Mouse (Mus musculus): ENCODE measurements around the gene Cfap43. TPM values are rescaled to one million over a fixed set of nuclear protein-coding genes. Genes with fewer than 3 reads are reported as not detected.

Cfap43 gene
- polyA plus RNA-seq, 1 experiment, result not detected

DNA sequence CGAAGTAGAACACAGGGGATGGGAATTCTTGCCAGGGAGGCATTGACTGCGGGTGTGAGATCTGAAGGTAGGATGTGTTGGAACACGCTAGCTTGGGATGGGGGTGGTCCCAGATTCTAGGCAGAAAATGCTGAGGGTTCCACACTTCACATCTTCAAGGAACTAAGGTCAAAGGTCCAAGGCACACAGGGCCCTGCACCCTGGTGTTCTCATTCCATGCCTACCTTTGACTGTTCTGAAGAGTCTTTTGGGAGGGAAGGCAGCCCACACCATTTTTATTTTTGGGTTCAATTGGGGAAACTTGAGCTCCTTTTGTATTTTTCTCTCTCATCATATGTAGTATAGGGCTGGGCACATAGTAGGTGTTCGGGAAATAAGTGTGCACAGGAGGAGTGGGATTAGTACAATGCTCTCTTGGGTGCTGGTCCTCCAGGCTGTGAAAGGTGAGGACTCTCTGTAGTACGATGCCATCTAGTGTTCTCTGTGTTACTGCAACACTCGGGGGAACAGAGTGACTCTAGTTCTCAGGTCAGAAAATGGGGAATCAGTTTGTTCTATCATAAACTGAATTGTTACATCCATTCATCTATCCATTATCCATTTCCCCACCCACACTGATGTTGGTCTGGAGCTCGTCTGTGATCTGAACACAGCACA, 13.0 kb upstream of the Cfap43 start:
- DNase-seq (ENCODE audit: low read depth in 1 of 2, low spot score in 2 of 2), result peak; percentile 42 to 44
- no peak overlapping the region for H3K27ac ChIP-seq (ENCODE audit: insufficient read depth, low read length)
- WGBS, result 40% methylated on average over 7 of the region's 7 CpGs

GRCm38 (mm10) chr19:47929043-47929442, 10.0 kb upstream of the Cfap43 start:
- 89% methylated on average over 4 of the region's 4 CpGs for WGBS
- no peaks in the 10 kb centered on the region for H3K4me1 ChIP-seq (ENCODE audit: control insufficient read depth, insufficient read depth, insufficient read length)
- TF ChIP-seq CTCF (IDR thresholded peaks at IDR 0.05; ENCODE audit: extremely low read depth, insufficient read depth, insufficient read length, insufficient replicate concordance) (no peak), POLR2A (IDR thresholded peaks at IDR 0.05; ENCODE audit: low read depth, low read length) (no peak)
- no peaks in the 10 kb centered on the region for H3K36me3 ChIP-seq (ENCODE audit: control insufficient read depth, insufficient read depth, low read length)
- no peak overlapping the region for H3K27ac ChIP-seq (ENCODE audit: insufficient read depth, low read length)
- H3K4me3 ChIP-seq (ENCODE audit: extremely low read depth, insufficient read depth, insufficient read length), result no peak overlapping the region
- H3K27me3 ChIP-seq (ENCODE audit: control insufficient read depth, insufficient read depth, low read length), result no peaks in the 10 kb centered on the region
- DNase-seq (ENCODE audit: low read depth in 1 of 2, low spot score in 2 of 2), result no peak

More for the DNA sequence above, 13.0 kb upstream of the Cfap43 start:
- H3K4me1 ChIP-seq (ENCODE audit: control insufficient read depth, insufficient read depth, insufficient read length), result no peaks in the 10 kb centered on the region; the same call in 1 of the 2 replicates
- no peaks in the 10 kb centered on the region for H3K36me3 ChIP-seq (ENCODE audit: control insufficient read depth, insufficient read depth, low read length)
- no peaks in the 10 kb centered on the region for H3K27me3 ChIP-seq (ENCODE audit: control insufficient read depth, insufficient read depth, low read length)
- no peak for TF ChIP-seq POLR2A (IDR thresholded peaks at IDR 0.05; ENCODE audit: low read depth, low read length)
- TF ChIP-seq CTCF (IDR thresholded peaks at IDR 0.05; ENCODE audit: extremely low read depth, insufficient read depth, insufficient read length, insufficient replicate concordance), result peak; percentile 87; the same call in 1 of the 2 replicates
- no peak overlapping the region for H3K4me3 ChIP-seq (ENCODE audit: extremely low read depth, insufficient read depth, insufficient read length)

GRCm38 (mm10) chr19:47927032-47927431, 7.9 kb upstream of the Cfap43 start:
- H3K36me3 ChIP-seq (ENCODE audit: control insufficient read depth, insufficient read depth, low read length), result no peaks in the 10 kb centered on the region
- H3K4me3 ChIP-seq (ENCODE audit: extremely low read depth, insufficient read depth, insufficient read length), result no peak overlapping the region
- no peak for DNase-seq (ENCODE audit: low read depth in 1 of 2, low spot score in 2 of 2)
- no peak for TF ChIP-seq CTCF (IDR thresholded peaks at IDR 0.05; ENCODE audit: extremely low read depth, insufficient read depth, insufficient read length, insufficient replicate concordance)
- TF ChIP-seq POLR2A (IDR thresholded peaks at IDR 0.05; ENCODE audit: low read depth, low read length), result no peak
- H3K27ac ChIP-seq (ENCODE audit: insufficient read depth, low read length), result no peak overlapping the region
- no peaks in the 10 kb centered on the region for H3K27me3 ChIP-seq (ENCODE audit: control insufficient read depth, insufficient read depth, low read length)
- H3K4me1 ChIP-seq (ENCODE audit: control insufficient read depth, insufficient read depth, insufficient read length), result no peaks in the 10 kb centered on the region
- 83% methylated on average over 2 of the region's 2 CpGs for WGBS

GRCm38 (mm10) chr19:47925819-47926218, 6.7 kb upstream of the Cfap43 start:
- 81% methylated on average over 7 of the region's 7 CpGs for WGBS
- H3K27ac ChIP-seq (ENCODE audit: insufficient read depth, low read length), result no peak overlapping the region
- no peak overlapping the region for H3K4me3 ChIP-seq (ENCODE audit: extremely low read depth, insufficient read depth, insufficient read length)

DNA sequence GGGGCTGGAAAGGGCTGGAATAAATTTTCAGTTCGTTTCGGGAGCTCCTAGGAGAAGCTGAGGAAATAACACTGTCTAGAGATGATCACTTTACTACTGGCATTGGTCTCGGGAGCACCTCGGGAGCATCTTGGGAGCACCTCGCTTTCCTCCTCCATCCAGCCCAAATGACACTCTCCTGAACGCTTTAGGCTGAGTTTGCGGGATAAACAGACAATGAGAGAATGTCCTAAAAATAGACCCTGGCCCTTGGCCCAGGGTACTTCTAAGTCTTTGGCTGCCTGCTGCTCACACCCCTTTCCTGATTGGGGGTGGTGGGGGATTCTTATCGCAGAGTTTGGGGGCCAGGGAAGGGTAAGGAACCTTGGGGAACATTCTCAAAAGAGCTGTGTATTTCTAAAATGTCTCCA, 884 bp upstream of the Cfap43 start:
- H3K4me3 ChIP-seq (ENCODE audit: extremely low read depth, insufficient read depth, insufficient read length), result peak overlapping the region; percentile 1; the same call in 1 of the 2 replicates
- H3K4me1 ChIP-seq (ENCODE audit: control insufficient read depth, insufficient read depth, insufficient read length), result peaks cover 18% of the 10 kb centered on the region; the same call in 1 of the 2 replicates
- H3K36me3 ChIP-seq (ENCODE audit: control insufficient read depth, insufficient read depth, low read length), result no peaks in the 10 kb centered on the region
- no peaks in the 10 kb centered on the region for H3K27me3 ChIP-seq (ENCODE audit: control insufficient read depth, insufficient read depth, low read length)
- WGBS, result 5% methylated on average over 8 of the region's 8 CpGs
- H3K27ac ChIP-seq (ENCODE audit: insufficient read depth, low read length), result peak overlapping the region; percentile 95
- TF ChIP-seq CTCF (IDR thresholded peaks at IDR 0.05; ENCODE audit: extremely low read depth, insufficient read depth, insufficient read length, insufficient replicate concordance), result no peak
- no peak for TF ChIP-seq POLR2A (IDR thresholded peaks at IDR 0.05; ENCODE audit: low read depth, low read length)
- no peak for DNase-seq (ENCODE audit: low read depth in 1 of 2, low spot score in 2 of 2)

More at GRCm38 (mm10) chr19:47925819-47926218, 6.7 kb upstream of the Cfap43 start:
- H3K27me3 ChIP-seq (ENCODE audit: control insufficient read depth, insufficient read depth, low read length), result no peaks in the 10 kb centered on the region
- TF ChIP-seq CTCF (IDR thresholded peaks at IDR 0.05; ENCODE audit: extremely low read depth, insufficient read depth, insufficient read length, insufficient replicate concordance), result no peak
- no peak for TF ChIP-seq POLR2A (IDR thresholded peaks at IDR 0.05; ENCODE audit: low read depth, low read length)
- no peaks in the 10 kb centered on the region for H3K36me3 ChIP-seq (ENCODE audit: control insufficient read depth, insufficient read depth, low read length)
- DNase-seq (ENCODE audit: low read depth in 1 of 2, low spot score in 2 of 2), result no peak
- no peaks in the 10 kb centered on the region for H3K4me1 ChIP-seq (ENCODE audit: control insufficient read depth, insufficient read depth, insufficient read length)

DNA sequence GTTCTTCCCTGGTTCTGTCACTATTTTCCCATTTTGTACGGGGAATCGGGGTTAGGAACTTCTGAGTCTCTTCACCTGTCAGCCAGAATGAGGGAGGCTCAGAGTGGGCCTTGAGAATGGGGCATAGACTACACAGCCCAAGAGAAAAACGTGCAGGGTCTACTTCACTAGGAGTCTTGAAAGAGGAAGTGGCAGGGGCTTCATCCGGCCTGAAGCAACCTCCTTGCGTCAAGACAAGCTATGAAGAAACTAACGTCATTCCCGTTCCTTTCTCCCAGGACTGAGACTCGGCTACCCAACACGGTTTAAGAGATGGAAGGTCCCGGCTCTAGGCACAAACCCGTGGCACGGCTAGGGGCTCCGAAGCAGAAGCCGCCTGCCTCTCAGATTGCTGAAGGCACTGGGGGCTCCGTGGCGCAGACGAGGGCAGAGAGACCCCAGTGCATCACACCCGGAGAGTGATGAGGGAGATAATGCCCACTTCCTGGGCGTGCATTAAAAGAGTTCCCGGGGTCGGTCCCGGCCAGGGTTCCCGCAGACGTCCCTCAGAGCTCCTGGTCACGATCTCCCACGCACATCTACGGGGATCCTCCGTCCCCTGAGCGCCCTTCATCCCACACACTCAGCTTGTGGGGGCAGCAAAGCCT, 509 bp downstream of the Cfap43 start:
- no peaks in the 10 kb centered on the region for H3K27me3 ChIP-seq (ENCODE audit: control insufficient read depth, insufficient read depth, low read length)
- TF ChIP-seq CTCF (IDR thresholded peaks at IDR 0.05; ENCODE audit: extremely low read depth, insufficient read depth, insufficient read length, insufficient replicate concordance) (no peak), POLR2A (IDR thresholded peaks at IDR 0.05; ENCODE audit: low read depth, low read length) (no peak)
- WGBS, result under 1% methylated on average over 29 of the region's 29 CpGs
- DNase-seq (ENCODE audit: low read depth in 1 of 2, low spot score in 2 of 2), result peak; percentile 42 to 52
- peak overlapping the region; percentile 95 for H3K27ac ChIP-seq (ENCODE audit: insufficient read depth, low read length)
- no peaks in the 10 kb centered on the region for H3K36me3 ChIP-seq (ENCODE audit: control insufficient read depth, insufficient read depth, low read length)
- peak overlapping the region; percentile 77 for H3K4me3 ChIP-seq (ENCODE audit: extremely low read depth, insufficient read depth, insufficient read length)
- peaks cover 22% of the 10 kb centered on the region; the same call in 1 of the 2 replicates for H3K4me1 ChIP-seq (ENCODE audit: control insufficient read depth, insufficient read depth, insufficient read length)
